Mouse (Mus musculus) cerebellum, adult 2 months (tissue): ENCODE measurements at regions not wholly inside any gene's neighbourhood (a gene's known extent, or its start where the extent isn't known, plus 50 kb on each side); places are given as distances from the start of the nearest gene placed in this dataset.

Experiments used
- DNase-seq, 2 experiments: peaks; one replicate each; pipeline ENCODE4 v3.0.0; 2021
- H3K27ac ChIP-seq: fragments of 200-500 bp; 2 replicates; pipeline ENCODE4 v1.5.1; 2012; ENCODE audit warnings: low read length, control low read depth, inconsistent platforms; ENCODE audit not compliant: insufficient read depth
- H3K27me3 ChIP-seq: fragments of 200-500 bp; 2 replicates; pipeline ENCODE4 v1.6.1; 2012; ENCODE audit warnings: inconsistent platforms, mild to moderate bottlenecking, low read length, moderate library complexity; ENCODE audit not compliant: control insufficient read depth, insufficient read depth
- H3K4me1 ChIP-seq: fragments of 200-500 bp; 2 replicates; pipeline ENCODE4 v1.6.1; 2011; ENCODE audit warnings: low read length; ENCODE audit not compliant: control insufficient read depth, insufficient read depth
- H3K4me3 ChIP-seq: fragments of 200-500 bp; replicated peaks from 2 replicates; pipeline ENCODE3; 2011; ENCODE audit warnings: mild to moderate bottlenecking, low read depth, low read length, control low read depth; ENCODE audit not compliant: insufficient read depth
- CTCF ChIP-seq: fragments of 200-500 bp; IDR thresholded peaks from 2 replicates; pipeline ENCODE4 v1.5.1; 2011; ENCODE audit warnings: low read depth, mild to moderate bottlenecking, control low read depth, low read length, moderate library complexity, borderline replicate concordance; ENCODE audit not compliant: insufficient read depth
- POLR2A ChIP-seq: fragments of 200-500 bp; IDR thresholded peaks from 2 replicates; pipeline ENCODE4 v1.6.1; 2011; ENCODE audit warnings: low read length, control low read depth, borderline replicate concordance; ENCODE audit not compliant: insufficient read depth
- WGBS: fragments of 180-500 bp; shearing (Covaris S2); methylation state at CpG from one replicate; pipeline ENCODE4 v1.1.7; 2018; 5-methylcytosine and 5-hydroxymethylcytosine counted together

DNA sequence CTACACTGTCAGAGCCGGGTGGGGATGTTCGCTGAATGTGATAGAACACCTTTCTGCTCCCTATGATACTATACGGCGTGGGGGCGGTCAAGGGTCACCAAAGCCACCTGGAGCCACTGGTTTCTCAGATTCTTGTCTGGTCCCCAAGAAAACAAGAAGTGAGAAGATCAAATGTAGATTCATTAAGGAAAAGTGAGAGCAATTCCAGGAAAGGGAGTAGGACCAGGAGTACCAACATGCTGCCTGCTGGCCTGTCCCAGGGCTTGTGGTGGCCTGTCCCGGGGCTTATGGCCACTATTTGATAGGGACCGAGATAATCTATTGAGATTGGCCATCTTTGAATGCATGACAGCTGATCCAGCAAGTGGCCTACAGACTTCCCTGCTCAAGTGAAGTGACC is 58.8 kb upstream of the Fut8 start:
- Histone ChIP-seq H3K27me3 (no peaks in the 10 kb centered on the region), H3K4me3 (no peak overlapping the region), H3K4me1 (no peaks in the 10 kb centered on the region), H3K27ac (no peak overlapping the region)
- DNase-seq: no peak
- 95% methylated on average over 7 of the region's 7 CpGs for WGBS
- TF ChIP-seq CTCF: no peak
- no peak for TF ChIP-seq POLR2A

DNA sequence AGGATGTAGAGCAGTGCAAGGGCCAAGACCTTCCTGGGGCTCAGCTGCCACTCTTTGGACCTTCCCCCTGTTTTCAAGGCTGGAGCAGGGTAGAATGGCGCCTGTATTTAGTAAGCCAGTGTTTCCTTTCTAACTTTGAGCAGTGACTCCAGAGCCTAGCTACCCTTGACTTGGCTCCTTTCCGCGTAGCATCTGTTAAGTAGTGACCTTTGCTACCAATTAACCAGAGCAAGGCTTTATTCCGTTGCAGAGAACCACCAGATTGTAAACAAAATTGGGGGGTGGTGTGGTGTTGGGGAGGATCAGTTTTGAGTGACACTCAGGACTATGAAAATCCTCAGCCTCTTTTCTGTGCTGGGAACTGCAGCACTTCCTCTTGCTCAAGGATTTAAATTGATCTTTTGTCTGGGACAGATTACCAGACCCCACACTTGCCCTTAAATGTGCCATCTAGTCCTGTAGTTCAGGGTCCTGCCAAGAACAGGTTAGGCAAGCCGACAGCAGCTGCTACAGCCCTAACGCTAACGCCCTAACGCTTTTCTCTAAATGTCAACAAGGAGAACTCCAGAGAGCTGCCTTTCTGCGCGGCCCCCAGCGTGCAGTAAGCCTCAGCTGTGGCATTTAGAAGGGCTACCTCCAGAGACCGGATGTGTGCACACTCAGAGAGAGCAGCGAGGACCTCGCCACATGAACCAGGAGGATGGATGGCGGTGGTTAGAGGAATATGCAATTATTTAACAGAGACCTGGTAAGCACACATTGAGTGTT is 59.9 kb upstream of the Fut8 start:
- no peak overlapping the region for H3K4me3 ChIP-seq
- H3K4me1 ChIP-seq: no peaks in the 10 kb centered on the region
- no peaks in the 10 kb centered on the region for H3K27me3 ChIP-seq
- no peak for DNase-seq
- TF ChIP-seq POLR2A: no peak
- no peak for TF ChIP-seq CTCF
- H3K27ac ChIP-seq: no peak overlapping the region
- 46% methylated on average over 15 of the region's 15 CpGs for WGBS

DNA sequence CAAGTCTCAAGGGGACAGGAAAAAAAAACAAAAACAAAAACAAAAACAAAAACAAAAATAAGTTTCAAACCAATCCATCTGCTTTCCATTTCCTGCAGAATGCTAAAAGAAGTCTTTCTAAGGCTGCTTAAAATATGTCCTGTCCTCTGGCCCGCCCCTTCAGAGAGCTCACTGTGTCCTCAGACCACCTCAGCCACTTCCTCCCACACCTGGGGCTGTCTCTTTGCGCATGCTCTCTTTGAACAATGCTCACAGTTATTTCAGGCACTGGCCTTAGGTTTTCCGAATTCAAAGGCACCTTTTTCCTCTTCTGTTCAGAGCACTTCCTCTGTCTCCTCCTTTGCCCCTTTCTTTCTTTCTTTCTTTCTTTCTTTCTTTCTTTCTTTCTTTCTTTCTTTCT is 60.6 kb upstream of the Fut8 start:
- WGBS: 94% methylated on average over 3 of the region's 3 CpGs
- no peak for TF ChIP-seq POLR2A
- TF ChIP-seq CTCF: no peak

DNA sequence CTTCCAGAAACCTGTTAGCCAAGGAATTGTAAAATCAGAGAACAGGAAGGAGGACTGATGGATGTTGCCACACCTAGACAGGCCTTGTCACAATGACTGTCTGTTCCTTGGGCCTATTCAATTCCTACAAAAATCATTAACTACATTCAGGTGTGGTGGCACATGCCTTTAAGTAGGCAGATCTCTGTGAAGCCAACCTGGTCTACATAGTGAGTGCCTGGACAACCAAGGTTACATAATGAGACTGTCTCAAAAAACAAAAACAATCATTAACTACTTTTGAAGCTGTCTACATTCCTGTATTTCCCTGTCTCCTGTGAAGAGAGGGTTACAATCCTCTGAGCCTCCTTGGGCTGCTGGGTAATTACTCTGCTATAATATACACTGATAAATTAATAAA is 63.9 kb upstream of the Fut8 start:
- TF ChIP-seq CTCF (no peak), POLR2A (no peak)

More for the DNA sequence above, 60.6 kb upstream of the Fut8 start:
- Histone ChIP-seq H3K27me3 (no peaks in the 10 kb centered on the region), H3K27ac (no peak overlapping the region), H3K4me1 (no peaks in the 10 kb centered on the region; the same call in 1 of the 2 replicates), H3K4me3 (no peak overlapping the region)
- no peak for DNase-seq

DNA sequence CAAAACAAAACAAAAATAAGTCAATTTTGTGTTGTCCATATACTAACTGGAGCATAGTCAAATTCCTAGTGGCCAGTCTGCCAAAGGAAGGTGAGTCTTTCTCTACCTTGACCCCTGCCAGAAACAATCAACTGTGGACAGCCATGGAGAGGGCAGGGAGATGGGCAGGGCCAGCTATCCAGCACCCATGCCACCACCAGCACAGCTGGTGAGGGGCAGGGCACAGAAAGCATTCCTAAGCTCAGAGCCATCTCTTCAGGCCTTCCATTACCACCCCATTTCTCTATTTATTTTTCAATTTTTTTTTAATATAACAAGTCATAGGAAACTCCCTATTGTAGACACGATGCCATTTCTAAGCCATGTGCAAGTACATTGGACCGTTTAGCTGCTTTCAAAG is 65.4 kb upstream of the Fut8 start:
- DNase-seq: no peak
- Histone ChIP-seq H3K4me3 (no peak overlapping the region), H3K27me3 (no peaks in the 10 kb centered on the region), H3K27ac (no peak overlapping the region), H3K4me1 (no peaks in the 10 kb centered on the region; the same call in 1 of the 2 replicates)
- WGBS: 98% methylated on average over 2 of the region's 2 CpGs
- TF ChIP-seq POLR2A (no peak), CTCF (no peak)

More for the DNA sequence above, 63.9 kb upstream of the Fut8 start:
- Histone ChIP-seq H3K27me3 (no peaks in the 10 kb centered on the region), H3K4me3 (no peak overlapping the region), H3K4me1 (no peaks in the 10 kb centered on the region; the same call in 1 of the 2 replicates), H3K27ac (no peak overlapping the region)
- no peak for DNase-seq

DNA sequence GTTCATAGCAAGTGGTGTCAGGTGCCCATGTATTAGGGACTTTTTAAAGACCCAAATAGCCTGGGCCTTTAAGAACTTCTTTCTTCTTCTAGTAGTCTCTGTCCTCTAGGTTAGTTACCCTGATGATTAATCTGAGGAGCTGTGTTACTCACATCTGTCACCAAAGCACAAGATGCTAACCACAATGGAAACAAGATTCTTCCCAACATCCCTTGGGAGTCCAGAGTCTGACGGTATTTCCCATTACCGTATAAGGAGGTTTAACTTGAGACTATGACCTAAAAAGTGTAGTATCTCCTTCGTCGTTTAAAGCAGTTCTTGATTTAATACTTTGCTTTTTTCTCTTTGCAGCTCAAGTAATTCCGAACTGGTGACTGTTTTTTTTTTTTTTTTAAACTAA is 67.7 kb upstream of the Fut8 start:
- TF ChIP-seq POLR2A: no peak
- TF ChIP-seq CTCF: no peak
- Histone ChIP-seq H3K4me3 (no peak overlapping the region), H3K4me1 (no peaks in the 10 kb centered on the region; the same call in 1 of the 2 replicates), H3K27me3 (no peaks in the 10 kb centered on the region), H3K27ac (no peak overlapping the region)
- WGBS: 93% methylated on average over 5 of the region's 5 CpGs
- no peak for DNase-seq

DNA sequence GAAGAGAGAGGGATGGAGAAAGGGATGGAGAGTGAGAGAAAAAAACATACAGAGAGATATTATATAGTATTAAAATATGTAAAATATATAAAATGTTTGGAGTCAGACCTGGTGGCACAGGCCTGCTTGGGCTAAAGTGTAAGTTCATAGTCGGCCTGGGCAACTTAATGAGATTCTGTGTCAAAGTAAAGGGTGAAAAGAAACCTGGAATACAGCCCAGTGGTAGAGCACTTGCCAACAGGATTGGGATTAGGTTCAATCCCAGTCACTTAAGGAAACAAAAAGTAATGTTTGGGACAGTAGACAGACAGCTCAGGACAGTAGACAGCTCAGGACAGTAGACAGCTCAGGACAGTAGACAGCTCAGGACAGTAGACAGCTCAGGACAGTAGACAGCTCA is 69.6 kb upstream of the Fut8 start:
- TF ChIP-seq CTCF: no peak
- TF ChIP-seq POLR2A: no peak
- no peaks in the 10 kb centered on the region; the same call in 1 of the 2 replicates for H3K4me1 ChIP-seq
- 35% methylated on average over 1 of the region's 1 CpGs for WGBS

DNA sequence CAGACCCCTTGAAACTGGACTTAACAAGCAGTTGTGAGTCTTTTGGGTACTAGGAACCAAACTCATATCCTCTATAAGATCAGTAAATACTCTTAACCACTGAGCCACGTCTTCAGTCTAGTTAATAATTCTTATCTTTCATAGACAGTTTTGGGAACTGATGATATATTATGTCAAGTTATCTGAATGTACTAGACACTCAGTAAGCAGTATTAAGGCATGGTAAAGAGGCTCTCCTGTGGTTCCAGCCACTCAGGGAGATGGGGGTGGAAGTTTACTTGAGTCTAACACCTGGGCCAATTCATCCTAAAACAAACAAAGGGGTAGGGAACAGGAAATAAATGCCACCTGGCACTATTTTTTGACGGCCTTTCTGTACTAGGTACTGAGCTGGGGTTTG is 81.2 kb upstream of the Fut8 start:
- TF ChIP-seq POLR2A (no peak), CTCF (no peak)

More for the DNA sequence above, 69.6 kb upstream of the Fut8 start:
- H3K27ac ChIP-seq: no peak overlapping the region
- no peak for DNase-seq
- H3K4me3 ChIP-seq: no peak overlapping the region
- H3K27me3 ChIP-seq: no peaks in the 10 kb centered on the region

More for the DNA sequence above, 81.2 kb upstream of the Fut8 start:
- Histone ChIP-seq H3K4me3 (no peak overlapping the region), H3K27ac (no peak overlapping the region), H3K4me1 (no peaks in the 10 kb centered on the region), H3K27me3 (no peaks in the 10 kb centered on the region)
- no peak for DNase-seq
- 85% methylated on average over 2 of the region's 2 CpGs for WGBS
